Mouse (Mus musculus): ENCODE results near the gene Zfp683. TPM values are rescaled to one million over a fixed set of nuclear protein-coding genes. Genes with fewer than 3 reads are reported as not detected.

Zfp683 gene
- polyA plus RNA-seq, 1 experiment from 2014 or later = not detected

- H3K36me3 ChIP-seq (replicated peaks; ENCODE audit: control insufficient read depth, insufficient read depth, low read depth, low read length) = no peaks in the 10 kb centered on the region
- H3K27ac ChIP-seq (replicated peaks; ENCODE audit: low read depth, low read length) = no peak overlapping the region
- no peaks in the 10 kb centered on the region for H3K4me1 ChIP-seq (ENCODE audit: control insufficient read depth, insufficient read depth, low read length)
- no peak overlapping the region for H3K9ac ChIP-seq (replicated peaks; ENCODE audit: low read length)
- no peaks in the 10 kb centered on the region for H3K9me3 ChIP-seq (replicated peaks; ENCODE audit: control insufficient read depth, low read length)
- ATAC-seq (replicated peaks; ENCODE audit: insufficient number of reproducible peaks, low FRiP score, low TSS enrichment, low read depth) = peak; percentile 39; the same call in 1 of the 2 replicates
- H3K4me3 ChIP-seq (ENCODE audit: low read depth, low read length) = no peak overlapping the region
- no peak overlapping the region for H3K4me2 ChIP-seq (ENCODE audit: low read depth, low read length)
- 28% methylated on average over 7 of the region's 7 CpGs for WGBS
- H3K27me3 ChIP-seq (ENCODE audit: control insufficient read depth, insufficient read depth, low read length) = no peaks in the 10 kb centered on the region
- peak; percentile 71 for DNase-seq (ENCODE audit: low spot score)
Observed at GRCm38 (mm10) chr4:134087412-134087811, 33.8 kb downstream of the Zfp683 start.

- DNase-seq (ENCODE audit: low spot score) (no peak), ATAC-seq (replicated peaks; ENCODE audit: insufficient number of reproducible peaks, low FRiP score, low TSS enrichment, low read depth) (no peak)
- Histone ChIP-seq H3K4me1 (ENCODE audit: control insufficient read depth, insufficient read depth, low read length) (no peaks in the 10 kb centered on the region), H3K36me3 (replicated peaks; ENCODE audit: control insufficient read depth, insufficient read depth, low read depth, low read length) (no peaks in the 10 kb centered on the region), H3K27ac (replicated peaks; ENCODE audit: low read depth, low read length) (no peak overlapping the region), H3K4me2 (ENCODE audit: low read depth, low read length) (no peak overlapping the region), H3K4me3 (ENCODE audit: low read depth, low read length) (no peak overlapping the region), H3K27me3 (ENCODE audit: control insufficient read depth, insufficient read depth, low read length) (no peaks in the 10 kb centered on the region), H3K9me3 (replicated peaks; ENCODE audit: control insufficient read depth, low read length) (no peaks in the 10 kb centered on the region), H3K9ac (replicated peaks; ENCODE audit: low read length) (no peak overlapping the region)
- WGBS = 84% methylated on average over 9 of the region's 9 CpGs
Observed at GRCm38 (mm10) chr4:134089029-134089428, 35.4 kb downstream of the Zfp683 start.

- Histone ChIP-seq H3K36me3 (replicated peaks; ENCODE audit: control insufficient read depth, insufficient read depth, low read depth, low read length) (no peaks in the 10 kb centered on the region), H3K27ac (replicated peaks; ENCODE audit: low read depth, low read length) (no peak overlapping the region), H3K4me3 (ENCODE audit: low read depth, low read length) (no peak overlapping the region), H3K9ac (replicated peaks; ENCODE audit: low read length) (no peak overlapping the region), H3K9me3 (replicated peaks; ENCODE audit: control insufficient read depth, low read length) (no peaks in the 10 kb centered on the region), H3K4me1 (ENCODE audit: control insufficient read depth, insufficient read depth, low read length) (no peaks in the 10 kb centered on the region), H3K4me2 (ENCODE audit: low read depth, low read length) (no peak overlapping the region), H3K27me3 (ENCODE audit: control insufficient read depth, insufficient read depth, low read length) (no peaks in the 10 kb centered on the region)
- DNase-seq (ENCODE audit: low spot score) (no peak), ATAC-seq (replicated peaks; ENCODE audit: insufficient number of reproducible peaks, low FRiP score, low TSS enrichment, low read depth) (no peak)
- WGBS = 82% methylated on average over 16 of the region's 16 CpGs
Observed at GRCm38 (mm10) chr4:134090521-134091224, 37.0 kb downstream of the Zfp683 start.

- ATAC-seq (replicated peaks; ENCODE audit: insufficient number of reproducible peaks, low FRiP score, low TSS enrichment, low read depth) (no peak), DNase-seq (ENCODE audit: low spot score) (no peak)
- H3K36me3 ChIP-seq (replicated peaks; ENCODE audit: control insufficient read depth, insufficient read depth, low read depth, low read length) = no peaks in the 10 kb centered on the region
- H3K9me3 ChIP-seq (replicated peaks; ENCODE audit: control insufficient read depth, low read length) = no peaks in the 10 kb centered on the region
- 85% methylated on average over 6 of the region's 6 CpGs for whole genome bisulfite sequencing
- no peaks in the 10 kb centered on the region for H3K27me3 ChIP-seq (ENCODE audit: control insufficient read depth, insufficient read depth, low read length)
- H3K27ac ChIP-seq (replicated peaks; ENCODE audit: low read depth, low read length) = no peak overlapping the region
- no peak overlapping the region for H3K4me2 ChIP-seq (ENCODE audit: low read depth, low read length)
- H3K4me3 ChIP-seq (ENCODE audit: low read depth, low read length) = no peak overlapping the region
- no peaks in the 10 kb centered on the region for H3K4me1 ChIP-seq (ENCODE audit: control insufficient read depth, insufficient read depth, low read length)
- H3K9ac ChIP-seq (replicated peaks; ENCODE audit: low read length) = no peak overlapping the region
Observed at GRCm38 (mm10) chr4:134091225-134091529, 37.5 kb downstream of the Zfp683 start.

GRCm38 (mm10) chr4:134092382-134093288 is 39.0 kb downstream of the Zfp683 start:
- DNase-seq (ENCODE audit: low spot score) (peak; percentile 29), ATAC-seq (replicated peaks; ENCODE audit: insufficient number of reproducible peaks, low FRiP score, low TSS enrichment, low read depth) (no peak)
- 75% methylated on average over 6 of the region's 6 CpGs for WGBS
- Histone ChIP-seq H3K4me2 (ENCODE audit: low read depth, low read length) (no peak overlapping the region), H3K36me3 (replicated peaks; ENCODE audit: control insufficient read depth, insufficient read depth, low read depth, low read length) (no peaks in the 10 kb centered on the region), H3K27me3 (ENCODE audit: control insufficient read depth, insufficient read depth, low read length) (no peaks in the 10 kb centered on the region), H3K4me1 (ENCODE audit: control insufficient read depth, insufficient read depth, low read length) (no peaks in the 10 kb centered on the region), H3K4me3 (ENCODE audit: low read depth, low read length) (no peak overlapping the region), H3K27ac (replicated peaks; ENCODE audit: low read depth, low read length) (no peak overlapping the region), H3K9ac (replicated peaks; ENCODE audit: low read length) (no peak overlapping the region), H3K9me3 (replicated peaks; ENCODE audit: control insufficient read depth, low read length) (no peaks in the 10 kb centered on the region)

GRCm38 (mm10) chr4:134094004-134094564 is 40.4 kb downstream of the Zfp683 start:
- Histone ChIP-seq H3K4me3 (ENCODE audit: low read depth, low read length) (no peak overlapping the region), H3K9ac (replicated peaks; ENCODE audit: low read length) (no peak overlapping the region), H3K36me3 (replicated peaks; ENCODE audit: control insufficient read depth, insufficient read depth, low read depth, low read length) (no peaks in the 10 kb centered on the region), H3K4me1 (ENCODE audit: control insufficient read depth, insufficient read depth, low read length) (no peaks in the 10 kb centered on the region), H3K9me3 (replicated peaks; ENCODE audit: control insufficient read depth, low read length) (no peaks in the 10 kb centered on the region), H3K27me3 (ENCODE audit: control insufficient read depth, insufficient read depth, low read length) (no peaks in the 10 kb centered on the region), H3K4me2 (ENCODE audit: low read depth, low read length) (no peak overlapping the region), H3K27ac (replicated peaks; ENCODE audit: low read depth, low read length) (no peak overlapping the region)
- ATAC-seq (replicated peaks; ENCODE audit: insufficient number of reproducible peaks, low FRiP score, low TSS enrichment, low read depth) (no peak), DNase-seq (ENCODE audit: low spot score) (no peak)
- 87% methylated on average over 7 of the region's 7 CpGs for WGBS

- Histone ChIP-seq H3K9ac (replicated peaks; ENCODE audit: low read length) (no peak within 1 kb of the TSS), H3K36me3 (replicated peaks; ENCODE audit: control insufficient read depth, insufficient read depth, low read depth, low read length) (no peaks in the 10 kb centered on the region), H3K27ac (replicated peaks; ENCODE audit: low read depth, low read length) (no peak within 1 kb of the TSS), H3K27me3 (ENCODE audit: control insufficient read depth, insufficient read depth, low read length) (no peaks in the 10 kb centered on the region), H3K4me1 (ENCODE audit: control insufficient read depth, insufficient read depth, low read length) (no peaks in the 10 kb centered on the region), H3K4me2 (ENCODE audit: low read depth, low read length) (no peak within 1 kb of the TSS), H3K9me3 (replicated peaks; ENCODE audit: control insufficient read depth, low read length) (no peaks in the 10 kb centered on the region), H3K4me3 (ENCODE audit: low read depth, low read length) (no peak within 1 kb of the TSS)
- no peak for ATAC-seq (replicated peaks; ENCODE audit: insufficient number of reproducible peaks, low FRiP score, low TSS enrichment, low read depth)
- 50% methylated on average over 3 of the region's 3 CpGs for WGBS
- no peak for DNase-seq (ENCODE audit: low spot score)
Observed at GRCm38 (mm10) chr4:134094923-134095547, 41.4 kb downstream of the Zfp683 start, which contains the start of gene Cd52. TSS of gene Cd52 (minus strand) at chr4:134095082.

All from embryonic facial prominence, embryonic 11.5 days (tissue).